Mouse (Mus musculus) natural killer cell, adult 2 months (primary cell): ENCODE measurements around the gene Dusp1.

ENCODE experiments used
- DNase-seq, 2 experiments: peaks; one replicate each; pipeline ENCODE4 v3.0.0; 2022; ENCODE audit warnings: low spot score in 2 of 2

Gene Dusp1

GRCm38 (mm10) chr17:26502808-26503671 lies 58.9 kb downstream of the Dusp1 start:
- DNase-seq = peak; percentile 87 to 93

DNA sequence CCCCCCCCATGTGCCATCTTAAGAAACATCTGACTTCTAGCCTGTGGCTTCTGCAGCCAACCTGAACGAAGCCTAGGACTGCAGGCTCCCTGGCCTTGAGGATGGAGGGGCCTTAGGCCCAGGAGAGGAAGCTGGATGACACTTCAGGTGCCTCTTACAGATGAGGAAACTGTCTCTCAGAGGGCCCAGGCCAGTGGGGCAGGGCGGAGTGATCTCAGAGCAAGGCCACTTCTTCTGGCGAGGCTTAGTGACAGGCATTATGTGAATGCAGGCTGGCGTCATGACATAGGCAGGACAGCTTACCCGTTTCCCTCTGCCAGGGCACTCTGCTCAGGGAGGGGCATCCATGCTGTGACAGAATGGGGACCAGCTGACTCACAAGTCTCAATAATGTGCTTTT lies 60.1 kb downstream of the Dusp1 start:
- peak in 1 of 2 experiments; percentile 23 for DNase-seq

DNA sequence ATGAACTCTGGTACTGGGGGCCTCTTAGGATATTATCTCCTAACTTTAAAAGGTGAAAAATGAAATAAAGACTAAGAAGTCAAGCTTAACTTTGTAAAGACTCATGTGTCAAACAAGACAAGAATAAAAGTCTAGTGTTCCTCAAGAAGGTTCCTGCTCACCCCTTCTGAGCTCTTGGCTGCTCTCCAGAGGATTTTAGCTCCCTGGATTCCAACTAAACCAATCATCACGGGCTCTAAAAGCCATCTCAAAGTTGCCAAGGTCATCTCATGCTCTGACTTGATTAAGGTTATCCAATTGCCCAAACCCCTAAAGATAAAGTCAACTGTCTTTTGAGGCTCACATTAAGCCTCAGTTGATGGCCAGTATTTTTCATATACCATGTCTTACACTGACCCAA lies 63.3 kb downstream of the Dusp1 start:
- DNase-seq = no peak

DNA sequence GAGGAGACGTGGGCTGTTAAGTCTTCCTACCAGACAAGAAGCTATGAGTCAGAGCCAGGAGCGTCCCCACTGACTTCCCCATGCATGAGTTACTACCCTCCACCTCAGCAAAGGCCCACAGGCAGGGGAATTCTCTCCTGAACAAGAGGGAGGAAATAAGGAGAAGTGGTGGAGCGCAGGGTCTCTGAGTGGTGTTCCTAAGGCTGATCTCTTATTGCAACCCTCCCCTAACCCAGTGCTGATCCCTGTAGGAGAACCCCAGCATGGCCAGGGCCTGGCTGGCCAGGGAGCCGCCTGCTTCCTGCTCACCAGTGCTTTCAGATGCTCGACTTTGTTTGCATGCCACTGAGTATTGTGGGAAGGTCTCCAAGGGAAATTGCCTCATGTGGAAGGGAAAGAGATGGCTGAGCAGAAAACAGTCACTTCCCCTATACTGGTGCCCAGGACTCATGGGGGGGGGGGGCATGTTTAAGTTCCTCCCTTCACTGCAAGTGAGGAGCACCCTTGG lies 64.5 kb downstream of the Dusp1 start:
- no peak for DNase-seq

GRCm38 (mm10) chr17:26494642-26495468 lies 67.1 kb downstream of the Dusp1 start:
- DNase-seq = no peak

DNA sequence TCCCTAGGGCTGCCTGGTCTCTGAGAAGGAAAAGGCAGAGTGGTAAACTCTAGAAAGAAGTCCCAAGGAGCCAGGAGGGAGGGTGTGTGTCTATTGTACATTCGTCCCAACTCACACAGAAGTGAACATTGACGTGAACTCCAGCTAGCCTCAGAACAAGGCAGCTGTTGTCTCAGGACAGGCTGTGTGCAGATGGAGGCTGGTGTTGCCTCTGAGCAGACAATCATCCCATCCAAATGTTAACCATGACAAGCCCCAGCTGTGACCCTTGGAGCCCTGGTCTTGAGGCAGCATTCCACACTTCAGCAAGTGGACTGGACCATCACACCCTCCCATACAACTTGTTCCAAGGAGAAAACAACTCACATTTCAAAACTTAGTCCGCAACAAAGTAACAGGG lies 69.7 kb downstream of the Dusp1 start:
- no peak for DNase-seq

- no peak for DNase-seq
Observed at GRCm38 (mm10) chr17:26490910-26491309, 71.0 kb downstream of the Dusp1 start.

DNA sequence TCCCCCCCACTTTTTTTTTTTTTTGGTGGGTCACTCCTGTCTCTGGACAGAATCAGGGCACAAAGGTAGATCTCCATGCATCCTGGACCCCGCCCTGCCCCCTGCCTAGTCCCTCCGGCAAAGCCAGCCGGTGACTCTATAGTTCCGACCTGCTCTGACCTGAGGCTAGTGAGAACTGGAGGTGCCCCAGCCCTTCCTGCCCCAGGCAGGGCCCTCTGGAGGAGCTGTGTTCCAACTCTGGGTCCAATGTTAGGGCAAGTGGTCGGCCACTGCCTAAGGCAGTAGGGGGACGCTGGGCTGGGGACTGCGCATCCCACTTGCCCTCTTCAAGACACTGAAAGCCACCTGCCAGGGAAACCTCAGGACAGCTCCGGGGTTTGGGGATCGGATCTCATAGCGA lies 71.9 kb downstream of the Dusp1 start:
- DNase-seq = no peak

GRCm38 (mm10) chr17:26488711-26489403 lies 73.1 kb downstream of the Dusp1 start:
- DNase-seq = no peak

GRCm38 (mm10) chr17:26487917-26488316 lies 74.0 kb downstream of the Dusp1 start:
- DNase-seq = no peak

GRCm38 (mm10) chr17:26487266-26487665 lies 74.7 kb downstream of the Dusp1 start:
- DNase-seq = no peak

GRCm38 (mm10) chr17:26484626-26485421 lies 77.1 kb downstream of the Dusp1 start:
- no peak for DNase-seq

DNA sequence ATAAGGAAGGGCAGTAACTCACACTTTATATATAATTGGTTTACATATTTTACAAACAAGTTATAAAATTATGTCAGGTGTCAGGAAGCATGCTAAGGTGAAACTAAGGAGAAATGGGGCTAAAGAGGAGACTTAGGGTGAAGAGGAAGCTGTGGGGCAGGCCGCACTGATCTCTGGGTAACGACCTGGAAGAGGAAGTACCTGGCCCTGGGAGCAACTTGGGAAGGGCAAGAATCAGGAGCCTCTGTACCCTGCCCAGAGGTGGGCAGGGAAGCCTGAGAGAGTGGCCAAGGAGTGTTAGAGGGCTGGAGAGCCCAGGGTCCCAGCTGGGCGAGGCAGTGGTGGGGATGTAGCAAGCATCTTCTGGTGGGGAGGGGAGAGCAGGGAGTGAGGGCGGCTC lies 81.0 kb downstream of the Dusp1 start:
- DNase-seq = no peak

DNA sequence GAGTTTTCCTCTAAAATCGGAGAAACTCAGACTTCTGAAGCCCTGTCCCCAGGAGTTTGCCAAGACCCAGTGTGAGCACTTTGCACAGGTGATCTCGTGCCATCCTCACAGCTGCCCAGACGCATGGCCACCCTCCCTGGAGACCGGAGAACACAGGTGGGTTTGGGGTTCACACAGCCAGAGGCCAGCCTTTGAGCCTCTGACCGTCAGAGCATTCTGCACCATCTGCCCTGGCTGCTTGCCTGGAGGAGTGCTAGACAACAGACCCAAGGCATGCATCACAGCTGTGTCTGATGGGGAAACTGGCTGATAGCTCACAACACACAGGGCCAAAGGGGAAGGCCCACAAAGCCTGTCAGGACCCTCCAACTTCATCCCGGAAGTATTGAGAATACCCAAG lies 82.3 kb downstream of the Dusp1 start:
- no peak for DNase-seq

GRCm38 (mm10) chr17:26478672-26479071 lies 83.3 kb downstream of the Dusp1 start:
- DNase-seq = no peak

- DNase-seq = no peak
Observed at GRCm38 (mm10) chr17:26476871-26477270, 85.1 kb downstream of the Dusp1 start.

GRCm38 (mm10) chr17:26468102-26468894 lies 93.6 kb downstream of the Dusp1 start:
- no peak for DNase-seq

GRCm38 (mm10) chr17:26467619-26468018 lies 94.3 kb downstream of the Dusp1 start:
- no peak for DNase-seq

- DNase-seq = peak; percentile 63 to 79
Observed at GRCm38 (mm10) chr17:26466741-26467150, 95.2 kb downstream of the Dusp1 start.

- no peak for DNase-seq
Observed at GRCm38 (mm10) chr17:26464972-26465371, 97.0 kb downstream of the Dusp1 start.
